Mouse (Mus musculus) monocyte, adult 2 months (primary cell): ENCODE results near the gene Golph3.

Experiments used
- DNase-seq, 2 experiments: peaks; one replicate each; pipeline ENCODE4 v3.0.0; 2022; ENCODE audit warnings: low spot score in 2 of 2, low read depth in 1 of 2

The Golph3 gene

DNA sequence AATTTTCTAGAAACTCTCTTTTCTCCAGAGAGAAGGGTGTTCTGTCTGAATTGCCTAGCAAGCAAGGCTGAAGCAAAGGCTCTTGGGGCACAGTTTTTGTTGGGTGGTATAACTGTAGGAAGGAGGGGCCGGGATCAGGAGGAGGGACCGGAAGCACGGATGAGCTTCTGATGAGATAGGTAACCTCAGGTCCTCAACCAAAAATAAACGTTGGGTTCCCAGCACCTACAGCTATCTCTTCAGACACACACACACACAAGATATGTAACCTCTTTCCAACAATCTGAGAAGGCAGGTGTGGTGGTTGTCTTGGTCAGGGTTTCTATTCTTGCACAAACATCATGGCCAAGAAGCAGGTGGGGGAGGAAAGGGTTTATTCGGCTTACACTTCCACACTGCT, 4.0 kb upstream of the Golph3 start:
- DNase-seq = no peak

- DNase-seq = no peak
Measured at GRCm38 (mm10) chr15:12318451-12318850, 2.8 kb upstream of the Golph3 start.

DNA sequence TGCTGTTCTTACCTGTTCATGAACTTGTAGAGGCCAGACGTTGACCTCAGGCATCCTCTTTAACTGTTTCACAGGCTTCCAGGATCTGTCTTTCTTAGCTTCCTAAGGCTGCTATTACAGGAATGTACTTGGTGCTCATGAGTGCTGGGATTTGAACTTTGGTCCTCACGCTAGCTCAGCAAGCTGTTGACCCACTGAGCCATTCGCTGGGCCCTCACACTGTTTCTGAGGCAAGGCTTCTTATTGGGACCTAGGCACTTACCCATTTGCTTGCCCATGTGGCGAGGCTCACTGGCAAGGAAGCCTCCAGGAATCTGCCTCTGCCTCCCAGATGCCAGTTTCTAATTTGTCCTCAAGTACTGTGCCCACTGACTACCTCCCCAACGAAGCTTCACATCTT, 1.4 kb upstream of the Golph3 start:
- DNase-seq = no peak

- DNase-seq = no peak
Measured at GRCm38 (mm10) chr15:12320441-12321090, 684 bp upstream of the Golph3 start.

GRCm38 (mm10) chr15:12321788-12322621, 755 bp downstream of the Golph3 start, which contains the start of gene 1810049J17Rik:
Gene 1810049J17Rik (minus strand): TSS chr15:12321899.
- DNase-seq = peak in 1 of 2 experiments; percentile 4

DNA sequence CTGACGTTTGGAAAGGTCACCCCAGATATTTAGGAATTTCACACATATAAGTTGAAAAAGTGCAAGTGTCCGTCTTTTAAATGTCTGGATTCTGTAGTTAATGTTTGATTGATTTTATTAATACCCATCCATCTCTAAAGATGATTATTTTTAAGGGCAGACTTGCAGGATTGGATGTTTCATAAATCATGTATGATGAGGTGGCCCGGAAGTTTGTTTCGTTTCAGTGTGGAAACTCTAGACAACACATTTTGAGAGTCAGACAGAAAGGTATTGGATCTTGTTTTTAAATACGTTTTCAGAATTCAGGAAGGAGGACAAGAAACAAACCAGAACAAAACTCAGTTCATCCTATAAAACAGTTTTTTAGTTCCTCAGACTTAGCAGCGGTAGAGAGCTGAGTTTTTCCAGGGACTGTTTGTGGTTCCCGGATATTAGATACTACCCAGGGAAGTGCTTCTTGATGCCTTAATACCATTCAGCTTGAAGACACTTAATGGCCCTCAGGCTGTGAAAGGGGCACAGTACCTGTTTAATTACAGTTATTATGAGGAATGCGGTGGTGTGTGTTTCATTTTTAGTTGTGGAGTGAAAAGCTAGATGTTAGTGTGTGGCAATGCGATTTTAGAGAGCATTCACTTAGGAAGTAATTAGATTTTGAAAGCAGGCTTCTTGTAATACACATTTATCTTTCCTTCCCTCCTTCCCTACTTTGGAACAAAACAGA, 1.6 kb downstream of the Golph3 start:
- no peak for DNase-seq

GRCm38 (mm10) chr15:12324326-12324725, 3.1 kb downstream of the Golph3 start:
- no peak for DNase-seq

DNA sequence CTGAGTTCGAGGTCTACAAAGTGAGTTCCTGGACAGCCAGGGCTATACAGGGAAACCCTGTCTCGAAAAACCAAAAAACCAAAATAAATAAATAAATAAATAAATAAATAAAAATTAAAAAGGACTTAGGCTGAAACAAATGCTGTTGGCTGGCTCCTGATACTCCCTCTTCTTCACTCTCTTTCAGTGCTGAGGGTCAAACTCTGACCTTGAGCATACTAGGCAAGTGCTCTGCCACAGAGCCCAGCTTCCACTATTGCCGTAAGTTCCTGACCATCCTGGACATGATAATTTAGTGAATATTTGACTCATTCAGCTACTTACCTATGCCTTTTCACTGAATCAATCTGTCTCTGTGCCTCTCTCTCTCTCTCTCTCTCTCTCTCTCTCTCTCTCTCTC, 9.1 kb downstream of the Golph3 start:
- no peak for DNase-seq

DNA sequence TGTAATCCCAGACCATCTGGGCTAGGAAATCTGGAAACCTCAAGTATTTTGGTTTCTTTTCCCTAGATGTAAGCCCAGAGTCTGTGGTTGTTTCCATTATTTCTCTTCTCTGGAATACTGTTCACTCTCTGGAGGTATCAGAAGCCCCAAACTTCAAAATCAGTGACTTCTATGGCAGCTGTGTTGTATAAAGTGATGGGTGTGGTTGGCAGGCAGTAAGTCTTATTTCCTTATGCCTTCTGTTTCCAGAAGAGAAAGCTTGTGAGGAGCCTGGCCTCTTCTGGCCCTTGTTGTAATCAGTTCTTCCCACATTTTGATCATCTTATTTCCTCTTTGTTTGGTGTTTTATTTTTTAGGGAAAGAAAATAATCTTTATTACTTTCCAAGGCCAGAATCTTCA, 9.6 kb downstream of the Golph3 start:
- no peak for DNase-seq

DNA sequence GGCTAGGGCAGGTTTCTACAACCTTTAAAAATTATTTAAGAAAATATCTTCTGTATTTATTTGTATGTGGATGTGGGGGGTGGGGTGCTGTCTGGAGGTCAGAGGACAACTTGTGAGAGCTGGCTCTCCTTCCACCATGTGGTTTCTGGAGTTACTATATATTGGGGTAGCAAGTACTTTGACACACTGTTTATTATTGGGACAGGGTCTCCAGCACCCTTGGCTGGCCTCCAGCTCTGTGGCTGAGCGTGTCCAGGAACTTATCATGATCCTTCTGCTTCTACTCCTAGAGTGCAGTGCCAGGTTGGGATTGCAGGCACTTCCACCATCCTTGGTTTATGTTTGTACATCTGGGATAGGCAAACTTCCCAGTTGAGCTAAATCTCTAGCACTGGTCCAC, 10.1 kb downstream of the Golph3 start:
- DNase-seq = no peak

- no peak for DNase-seq
Measured at GRCm38 (mm10) chr15:12334381-12334780, 13.1 kb downstream of the Golph3 start.

- no peak for DNase-seq
Measured at GRCm38 (mm10) chr15:12337030-12337778, 16.0 kb downstream of the Golph3 start.

GRCm38 (mm10) chr15:12337779-12338137, 16.5 kb downstream of the Golph3 start:
- no peak for DNase-seq

DNA sequence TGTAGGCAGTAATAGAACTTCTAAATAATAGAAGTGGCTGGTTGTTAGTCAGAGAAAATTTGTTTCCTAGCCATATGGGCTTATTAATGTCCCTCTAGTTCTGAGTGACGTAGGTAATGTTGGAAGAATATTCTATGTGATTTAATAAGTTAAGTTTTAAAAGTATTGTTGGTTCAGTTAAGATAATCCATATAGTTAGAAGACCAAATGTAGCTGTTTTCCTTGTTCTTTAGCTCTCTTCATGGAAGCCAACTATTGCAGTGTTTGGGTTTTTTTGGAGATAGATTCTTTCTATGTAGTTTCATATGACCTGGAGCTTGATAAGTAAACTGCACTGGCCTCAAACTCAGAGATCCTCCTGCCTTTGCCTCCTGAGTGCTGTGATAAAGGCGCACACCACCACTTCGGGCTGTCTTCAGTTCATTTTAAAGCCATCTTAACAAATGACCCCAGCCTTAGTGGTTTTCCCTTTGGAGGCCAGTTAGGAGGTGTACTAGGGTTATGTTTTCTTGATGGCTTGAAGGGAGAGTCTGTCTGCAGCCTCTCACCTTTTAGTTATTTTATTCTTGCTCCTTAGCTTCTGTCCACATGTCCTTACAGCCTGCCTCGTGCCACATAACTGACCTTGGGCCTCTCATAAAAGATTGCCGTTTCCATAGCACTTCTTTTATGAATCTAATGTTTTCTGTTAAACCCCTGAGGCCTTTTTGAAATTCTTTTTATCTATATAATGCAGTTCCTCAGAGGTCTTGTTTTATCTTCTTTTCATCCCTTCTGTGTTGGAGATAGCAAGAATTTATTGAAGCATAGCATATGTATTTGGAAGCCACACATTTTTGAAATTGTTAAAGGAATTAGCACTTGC, 19.5 kb downstream of the Golph3 start:
- DNase-seq = no peak

DNA sequence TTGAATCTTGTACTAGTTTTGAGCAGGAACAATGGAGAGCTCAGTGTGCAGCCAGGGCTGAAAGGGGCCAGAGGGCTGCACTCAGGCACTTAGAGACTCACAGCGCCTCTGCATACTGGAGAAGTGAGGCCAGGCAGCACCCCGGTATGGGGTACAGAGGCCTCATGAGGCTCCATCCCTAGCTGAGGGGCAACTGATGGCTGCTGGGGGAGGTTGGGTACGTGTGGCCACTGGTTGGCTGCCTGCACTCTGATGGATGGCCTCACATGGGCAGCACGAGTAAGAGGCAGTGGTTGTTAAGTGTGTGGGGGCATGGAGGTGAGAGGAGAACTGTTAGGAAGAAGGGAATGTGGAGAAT, 20.1 kb downstream of the Golph3 start:
- no peak for DNase-seq

DNA sequence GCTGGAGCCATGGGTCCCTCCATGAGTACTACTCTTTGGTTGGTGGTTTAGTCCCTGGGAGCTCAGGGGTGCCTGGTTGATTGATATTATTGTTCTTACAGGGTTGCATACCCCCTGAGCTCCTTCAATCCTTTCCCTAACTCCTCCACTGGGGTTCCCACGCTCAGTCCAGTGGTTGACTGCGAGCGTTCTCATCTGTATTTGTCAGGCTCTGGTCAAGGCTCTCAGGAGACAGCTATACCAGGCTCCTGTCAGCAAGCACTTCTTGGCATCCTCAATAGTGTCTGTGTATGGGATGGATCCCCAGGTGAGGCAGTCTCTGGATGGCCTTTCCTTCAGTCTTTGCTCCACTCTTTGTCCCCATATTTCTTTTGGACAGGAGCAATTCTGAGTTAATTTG, 25.7 kb downstream of the Golph3 start:
- DNase-seq = no peak

- DNase-seq = no peak
Measured at GRCm38 (mm10) chr15:12348950-12349349, 27.7 kb downstream of the Golph3 start.

DNA sequence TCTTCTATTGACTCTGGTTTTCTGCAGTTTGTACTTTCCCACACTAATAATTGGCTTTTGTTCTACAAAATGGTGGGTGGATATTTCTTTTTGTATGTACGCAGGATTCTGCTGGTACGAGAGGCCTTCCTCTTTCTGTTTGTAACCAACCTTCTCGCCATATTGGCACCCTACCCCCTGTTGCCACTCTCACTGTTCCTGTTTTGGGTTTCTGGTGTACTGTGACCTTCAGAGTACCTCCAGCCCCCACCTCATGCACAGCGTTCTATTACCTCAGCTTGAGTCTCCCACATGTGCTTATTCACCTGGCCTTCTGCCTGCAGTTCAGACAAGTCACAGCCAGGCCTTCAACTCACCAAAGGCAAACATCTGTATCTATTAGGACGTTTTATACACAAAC, 28.6 kb downstream of the Golph3 start:
- no peak for DNase-seq

- DNase-seq = no peak
Measured at GRCm38 (mm10) chr15:12351470-12351869, 30.2 kb downstream of the Golph3 start.

DNA sequence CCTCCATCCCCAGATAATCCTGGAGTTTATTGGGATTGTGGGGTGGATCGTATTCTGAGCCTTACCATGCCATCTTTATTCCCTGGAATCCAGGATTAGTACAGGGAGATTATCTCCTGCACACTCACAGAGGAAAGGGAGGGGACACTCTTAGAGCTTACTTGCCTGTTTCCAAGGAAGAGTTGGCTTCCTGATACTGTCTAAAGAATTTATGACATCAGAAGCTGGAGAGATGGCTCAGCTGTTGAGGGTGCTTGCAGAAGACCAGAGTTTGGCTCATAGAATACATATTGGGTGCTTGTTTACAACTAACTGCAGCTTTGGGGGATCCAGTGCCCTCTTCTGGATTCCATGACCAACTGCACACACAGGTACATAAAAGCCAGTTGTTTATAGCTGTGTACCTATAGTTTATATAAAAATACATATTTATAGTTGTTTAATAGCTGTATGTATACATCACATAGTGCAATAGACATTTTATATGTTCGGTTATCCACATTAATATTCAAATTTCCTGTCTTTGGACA, 33.1 kb downstream of the Golph3 start:
- DNase-seq = no peak
